Mouse (Mus musculus) forebrain, embryonic 10.5 days (tissue): ENCODE data around the gene St14. TPM values are rescaled to one million over a fixed set of nuclear protein-coding genes. Genes with fewer than 3 reads are reported as not detected.
"Not testable (repeated sequence)": the region's sequence is repeated elsewhere in the genome, so short reads cannot be mapped to it uniquely, and the experiment has no call there.

Experiments used
- DNase-seq: peaks from one replicate; pipeline ENCODE4 v3.0.0-alpha.2; 2017; ENCODE audit warnings: low spot score; ENCODE audit errors: extremely low spot score
- H3K27ac ChIP-seq: fragments of 300-500 bp; sonication (generic); 2 replicates; pipeline ENCODE4 v1.5.1; 2016; ENCODE audit warnings: mild to moderate bottlenecking
- H3K27me3 ChIP-seq: fragments of 300-500 bp; sonication (generic); 2 replicates; pipeline ENCODE4 v1.6.1; 2016; ENCODE audit warnings: mild to moderate bottlenecking; ENCODE audit not compliant: poor library complexity, severe bottlenecking
- H3K36me3 ChIP-seq: fragments of 300-500 bp; sonication (generic); replicated peaks from 2 replicates; pipeline ENCODE4 v1.6.1; 2016; ENCODE audit warnings: mild to moderate bottlenecking, moderate library complexity
- H3K4me1 ChIP-seq: fragments of 300-500 bp; sonication (generic); 2 replicates; pipeline ENCODE4 v1.6.1; 2016
- H3K4me3 ChIP-seq: fragments of 300-500 bp; sonication (generic); 2 replicates; pipeline ENCODE4 v1.5.1; 2016; ENCODE audit warnings: mild to moderate bottlenecking, moderate library complexity
- H3K9me3 ChIP-seq: fragments of 300-500 bp; sonication (generic); 2 replicates; pipeline ENCODE4 v1.6.1; 2016; ENCODE audit warnings: mild to moderate bottlenecking, moderate library complexity
- WGBS: fragments of 180-500 bp; shearing (Covaris S2); methylation state at CpG from one replicate; pipeline ENCODE4 v1.1.7; 2016; 5-methylcytosine and 5-hydroxymethylcytosine counted together
- polyA plus RNA-seq: library from polyadenylated mRNA; unstranded; fragments of >200 nt; fragmentation: Nextera tagmentation; extraction: Ambion mirVana; gene quantifications from 2 replicates; pipeline ENCODE4 v1.2.1, GENCODE M21; 2016

The St14 gene
- polyA plus RNA-seq, 1 experiment from 2014 or later = 6.2 TPM

DNA sequence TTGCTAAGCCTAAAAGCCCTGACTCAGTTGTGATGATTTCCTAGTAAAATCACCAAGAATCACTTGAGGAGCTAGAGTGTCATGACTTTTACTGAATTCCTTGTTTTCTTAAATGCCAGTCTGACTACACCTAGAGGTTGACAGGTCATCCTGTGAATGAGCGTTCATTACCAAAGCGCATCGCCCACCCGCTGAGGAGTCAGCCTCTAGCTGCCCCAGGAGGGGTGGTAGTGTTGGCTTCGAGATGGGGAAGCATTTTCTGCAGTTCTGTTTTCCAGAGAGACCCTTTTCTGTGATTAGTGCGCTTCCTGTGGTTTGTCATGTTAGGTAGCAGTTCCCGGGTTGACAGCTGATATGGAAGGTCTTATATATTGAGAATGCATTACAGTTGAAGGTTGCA lies 57.9 kb downstream of the St14 start:
- Histone ChIP-seq H3K27ac (no peak overlapping the region), H3K4me1 (no peaks in the 10 kb centered on the region), H3K36me3 (peaks cover 9% of the 10 kb centered on the region), H3K27me3 (no peaks in the 10 kb centered on the region), H3K9me3 (no peaks in the 10 kb centered on the region), H3K4me3 (no peak overlapping the region)
- WGBS = 83% methylated on average over 7 of the region's 7 CpGs
- no peak for DNase-seq

DNA sequence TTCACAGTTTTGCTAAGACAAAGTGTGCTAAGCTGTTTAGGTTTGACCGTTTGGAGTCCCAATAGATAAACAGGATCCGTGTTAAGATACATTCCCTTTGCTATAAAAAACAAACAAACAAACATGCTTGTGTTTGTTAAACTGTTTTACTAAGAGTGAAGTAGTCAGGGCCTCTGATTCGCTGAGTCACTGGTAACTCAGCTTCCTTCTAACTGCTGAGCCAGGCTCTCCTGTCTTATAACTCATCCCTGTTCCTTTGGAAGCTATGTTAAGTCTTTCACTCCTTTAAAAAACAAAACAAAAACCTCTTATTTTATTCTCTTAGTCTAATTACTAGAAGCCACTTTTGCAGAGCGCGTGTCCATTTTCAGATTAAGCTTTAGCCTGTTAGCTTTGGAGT lies 59.4 kb downstream of the St14 start:
- no peak for DNase-seq
- no peak overlapping the region for H3K27ac ChIP-seq
- H3K27me3 ChIP-seq = no peaks in the 10 kb centered on the region
- WGBS = 89% methylated on average over 5 of the region's 5 CpGs
- H3K36me3 ChIP-seq = peaks cover 23% of the 10 kb centered on the region
- no peaks in the 10 kb centered on the region for H3K9me3 ChIP-seq
- H3K4me1 ChIP-seq = no peaks in the 10 kb centered on the region
- no peak overlapping the region for H3K4me3 ChIP-seq

DNA sequence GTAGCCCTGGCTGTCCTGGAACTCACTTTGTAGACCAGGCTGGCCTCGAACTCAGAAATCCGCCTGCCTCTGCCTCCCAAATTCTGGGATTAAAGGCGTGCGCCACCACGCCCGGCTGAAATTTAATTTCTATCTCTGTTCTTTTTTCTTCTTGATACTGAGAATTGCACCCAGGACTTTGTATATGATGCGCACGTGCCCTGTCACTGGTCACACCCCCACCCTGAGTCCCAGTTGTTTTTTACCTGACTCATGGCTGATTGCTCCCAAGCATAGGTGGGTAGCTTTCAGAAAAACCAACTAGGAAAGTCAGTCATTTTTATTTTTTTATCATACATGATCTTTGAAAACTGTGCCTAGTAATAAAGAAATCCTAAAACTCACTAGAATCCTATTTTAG lies 60.9 kb downstream of the St14 start:
- H3K9me3 ChIP-seq = no peaks in the 10 kb centered on the region
- H3K4me1 ChIP-seq = no peaks in the 10 kb centered on the region
- no peak for DNase-seq
- no peak overlapping the region for H3K4me3 ChIP-seq
- no peaks in the 10 kb centered on the region for H3K27me3 ChIP-seq
- peaks cover 36% of the 10 kb centered on the region for H3K36me3 ChIP-seq
- 97% methylated on average over 8 of the region's 8 CpGs for WGBS
- no peak overlapping the region for H3K27ac ChIP-seq

DNA sequence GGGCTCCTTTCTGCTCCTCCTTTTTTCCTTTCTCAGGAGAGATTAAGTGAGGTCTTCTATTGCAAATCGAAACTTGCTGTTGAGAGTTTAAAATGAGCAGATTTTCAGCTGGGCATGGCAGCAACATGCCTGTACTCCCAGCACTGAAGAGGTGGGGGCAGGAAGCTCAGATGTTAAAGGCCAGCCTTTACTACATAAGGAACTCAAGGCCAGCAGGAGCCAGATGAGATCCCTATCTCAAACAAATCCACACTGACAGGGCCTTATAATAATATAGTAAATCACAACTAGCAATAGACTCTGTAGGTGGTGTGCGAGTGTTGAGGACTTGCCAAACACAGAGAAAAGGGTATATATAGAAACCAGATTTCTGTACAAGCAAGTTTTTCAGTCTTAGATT lies 72.9 kb downstream of the St14 start:
- no peaks in the 10 kb centered on the region for H3K27me3 ChIP-seq
- H3K4me3 ChIP-seq = no peak overlapping the region
- H3K4me1 ChIP-seq = no peaks in the 10 kb centered on the region
- peaks cover 50% of the 10 kb centered on the region for H3K36me3 ChIP-seq
- DNase-seq = no peak
- WGBS = 86% methylated on average over 2 of the region's 2 CpGs
- H3K9me3 ChIP-seq = no peaks in the 10 kb centered on the region
- H3K27ac ChIP-seq = no peak overlapping the region

DNA sequence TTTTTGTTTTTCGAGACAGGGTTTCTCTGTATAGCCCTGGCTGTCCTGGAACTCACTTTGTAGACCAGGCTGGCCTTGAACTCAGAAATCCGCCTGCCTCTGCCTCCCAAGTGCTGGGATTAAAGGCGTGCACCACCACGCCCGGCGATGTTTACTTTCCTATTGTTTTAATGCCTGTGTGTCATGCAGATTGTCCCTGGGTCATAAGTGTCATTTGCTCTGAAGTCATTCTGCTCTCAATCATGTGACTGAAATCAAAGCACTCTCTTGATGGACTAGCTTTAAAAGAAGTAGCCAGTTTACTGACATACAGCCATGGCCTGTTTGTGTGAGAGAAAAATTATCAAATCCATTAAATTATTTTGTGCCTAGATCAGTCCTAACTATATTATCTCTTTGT lies 80.1 kb downstream of the St14 start:
- H3K27ac ChIP-seq, H3K4me1 ChIP-seq, H3K4me3 ChIP-seq, H3K9me3 ChIP-seq, H3K27me3 ChIP-seq, DNase-seq: not testable (repeated sequence)
- WGBS = 94% methylated on average over 6 of the region's 6 CpGs
- H3K36me3 ChIP-seq = peaks cover 23% of the 10 kb centered on the region

DNA sequence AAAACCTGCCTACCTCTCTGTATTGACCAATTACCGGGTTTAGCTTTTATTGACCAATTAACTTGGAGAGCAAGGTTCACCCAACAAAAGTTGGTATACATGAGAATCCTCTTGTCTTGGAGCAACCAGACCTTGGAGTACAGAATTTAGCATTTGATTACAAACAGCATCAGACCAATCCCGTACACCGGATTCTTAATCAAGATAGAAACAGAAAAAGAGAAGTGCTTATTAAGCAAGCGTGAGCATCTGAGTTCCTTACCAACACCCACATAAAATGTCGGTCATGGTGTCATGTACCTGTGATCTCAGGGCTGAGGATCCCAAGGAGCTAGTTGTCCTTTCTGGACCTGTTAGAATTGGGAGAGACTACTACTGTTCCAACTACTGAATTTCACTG lies 81.4 kb downstream of the St14 start:
- no peak overlapping the region for H3K27ac ChIP-seq
- H3K9me3 ChIP-seq = no peaks in the 10 kb centered on the region
- no peak overlapping the region for H3K4me3 ChIP-seq
- DNase-seq = no peak
- H3K36me3 ChIP-seq = peaks cover 20% of the 10 kb centered on the region
- no peaks in the 10 kb centered on the region for H3K27me3 ChIP-seq
- WGBS = 98% methylated on average over 5 of the region's 5 CpGs
- H3K4me1 ChIP-seq = no peaks in the 10 kb centered on the region

Other genes starting within 250 kb of the St14 start
- 8.2 and 8.6 TPM in 2 replicates for gene Adamts15, start 209.4 kb downstream of the St14 start, polyA plus RNA-seq
- gene Adamts8, start 189.3 kb downstream of the St14 start, polyA plus RNA-seq = 0.42 and 0.76 TPM in 2 replicates
- 4.1 and 4.4 TPM in 2 replicates for gene Zbtb44, start 101.2 kb downstream of the St14 start, polyA plus RNA-seq
- 206 and 216 TPM in 2 replicates for gene Aplp2, start 80.0 kb upstream of the St14 start, polyA plus RNA-seq
- gene Prdm10, start 148.7 kb upstream of the St14 start, polyA plus RNA-seq = 8.2 and 8.9 TPM in 2 replicates